Mouse (Mus musculus): ENCODE measurements around the gene Stard9. TPM values are rescaled to one million over a fixed set of nuclear protein-coding genes. Genes with fewer than 3 reads are reported as not detected.

Stard9 gene
- polyA plus RNA-seq, 1 experiment from 2014 or later = 4.2 TPM

- no peak overlapping the region for H3K27ac ChIP-seq (ENCODE audit: low read depth, low read length)
- no peak overlapping the region for H3K4me2 ChIP-seq (ENCODE audit: low read depth)
- 76% methylated on average over 5 of the region's 5 CpGs for WGBS
- H3K4me1 ChIP-seq (ENCODE audit: control insufficient read depth, insufficient read depth, low read length) = no peaks in the 10 kb centered on the region
- no peaks in the 10 kb centered on the region for H3K27me3 ChIP-seq (ENCODE audit: control insufficient read depth, insufficient read depth, low read length)
- DNase-seq (ENCODE audit: low spot score) (no peak), ATAC-seq (ENCODE audit: insufficient read depth, low FRiP score, low TSS enrichment) (no peak)
- no peaks in the 10 kb centered on the region for H3K9me3 ChIP-seq (ENCODE audit: control insufficient read depth, low read length)
- no peak overlapping the region for H3K4me3 ChIP-seq (ENCODE audit: low read depth, low read length)
- no peaks in the 10 kb centered on the region for H3K36me3 ChIP-seq (ENCODE audit: control insufficient read depth, insufficient read depth, low read length)
- H3K9ac ChIP-seq (ENCODE audit: low read length) = no peak overlapping the region
These were observed 73.8 kb downstream of the Stard9 start for GRCm38 (mm10) chr2:120702675-120703074.

GRCm38 (mm10) chr2:120707041-120707440 is 78.1 kb downstream of the Stard9 start:
- Histone ChIP-seq H3K27me3 (ENCODE audit: control insufficient read depth, insufficient read depth, low read length) (no peaks in the 10 kb centered on the region), H3K36me3 (ENCODE audit: control insufficient read depth, insufficient read depth, low read length) (no peaks in the 10 kb centered on the region), H3K4me3 (ENCODE audit: low read depth, low read length) (no peak overlapping the region), H3K9me3 (ENCODE audit: control insufficient read depth, low read length) (no peaks in the 10 kb centered on the region), H3K4me1 (ENCODE audit: control insufficient read depth, insufficient read depth, low read length) (no peaks in the 10 kb centered on the region), H3K4me2 (ENCODE audit: low read depth) (no peak overlapping the region), H3K27ac (ENCODE audit: low read depth, low read length) (no peak overlapping the region), H3K9ac (ENCODE audit: low read length) (no peak overlapping the region)
- DNase-seq (ENCODE audit: low spot score) (no peak), ATAC-seq (ENCODE audit: insufficient read depth, low FRiP score, low TSS enrichment) (no peak)

GRCm38 (mm10) chr2:120710154-120710553 is 81.2 kb downstream of the Stard9 start:
- ATAC-seq (ENCODE audit: insufficient read depth, low FRiP score, low TSS enrichment) = no peak
- WGBS = 94% methylated on average over 3 of the region's 3 CpGs

GRCm38 (mm10) chr2:120710948-120711347 is 82.0 kb downstream of the Stard9 start:
- no peak overlapping the region for H3K27ac ChIP-seq (ENCODE audit: low read depth, low read length)
- no peaks in the 10 kb centered on the region for H3K4me1 ChIP-seq (ENCODE audit: control insufficient read depth, insufficient read depth, low read length)
- ATAC-seq (ENCODE audit: insufficient read depth, low FRiP score, low TSS enrichment) (no peak), DNase-seq (ENCODE audit: low spot score) (no peak)
- H3K9me3 ChIP-seq (ENCODE audit: control insufficient read depth, low read length) = no peaks in the 10 kb centered on the region
- H3K4me3 ChIP-seq (ENCODE audit: low read depth, low read length) = no peak overlapping the region
- WGBS = 94% methylated on average over 3 of the region's 3 CpGs
- no peak overlapping the region for H3K4me2 ChIP-seq (ENCODE audit: low read depth)
- H3K9ac ChIP-seq (ENCODE audit: low read length) = no peak overlapping the region
- peaks cover 6% of the 10 kb centered on the region; the same call in 1 of the 2 replicates for H3K36me3 ChIP-seq (ENCODE audit: control insufficient read depth, insufficient read depth, low read length)
- H3K27me3 ChIP-seq (ENCODE audit: control insufficient read depth, insufficient read depth, low read length) = no peaks in the 10 kb centered on the region

More at GRCm38 (mm10) chr2:120710154-120710553, 81.2 kb downstream of the Stard9 start:
- Histone ChIP-seq H3K9me3 (ENCODE audit: control insufficient read depth, low read length) (no peaks in the 10 kb centered on the region), H3K36me3 (ENCODE audit: control insufficient read depth, insufficient read depth, low read length) (peaks cover 6% of the 10 kb centered on the region; the same call in 1 of the 2 replicates), H3K27ac (ENCODE audit: low read depth, low read length) (no peak overlapping the region), H3K4me1 (ENCODE audit: control insufficient read depth, insufficient read depth, low read length) (no peaks in the 10 kb centered on the region), H3K27me3 (ENCODE audit: control insufficient read depth, insufficient read depth, low read length) (no peaks in the 10 kb centered on the region), H3K4me2 (ENCODE audit: low read depth) (no peak overlapping the region), H3K9ac (ENCODE audit: low read length) (no peak overlapping the region), H3K4me3 (ENCODE audit: low read depth, low read length) (no peak overlapping the region)
- no peak for DNase-seq (ENCODE audit: low spot score)

- no peak overlapping the region for H3K9ac ChIP-seq (ENCODE audit: low read length)
- no peak for ATAC-seq (ENCODE audit: insufficient read depth, low FRiP score, low TSS enrichment)
- H3K4me3 ChIP-seq (ENCODE audit: low read depth, low read length) = no peak overlapping the region
- no peaks in the 10 kb centered on the region for H3K9me3 ChIP-seq (ENCODE audit: control insufficient read depth, low read length)
- WGBS = 90% methylated on average over 3 of the region's 3 CpGs
- no peak overlapping the region for H3K4me2 ChIP-seq (ENCODE audit: low read depth)
- peaks cover 6% of the 10 kb centered on the region; the same call in 1 of the 2 replicates for H3K36me3 ChIP-seq (ENCODE audit: control insufficient read depth, insufficient read depth, low read length)
- H3K27me3 ChIP-seq (ENCODE audit: control insufficient read depth, insufficient read depth, low read length) = no peaks in the 10 kb centered on the region
- no peak overlapping the region for H3K27ac ChIP-seq (ENCODE audit: low read depth, low read length)
- no peaks in the 10 kb centered on the region for H3K4me1 ChIP-seq (ENCODE audit: control insufficient read depth, insufficient read depth, low read length)
- DNase-seq (ENCODE audit: low spot score) = no peak
These were observed 84.5 kb downstream of the Stard9 start for GRCm38 (mm10) chr2:120713441-120713840.

GRCm38 (mm10) chr2:120718496-120718895 is 89.6 kb downstream of the Stard9 start:
- WGBS = 94% methylated on average over 8 of the region's 8 CpGs
- no peak overlapping the region for H3K27ac ChIP-seq (ENCODE audit: low read depth, low read length)
- ATAC-seq (ENCODE audit: insufficient read depth, low FRiP score, low TSS enrichment) (no peak), DNase-seq (ENCODE audit: low spot score) (no peak)
- H3K4me3 ChIP-seq (ENCODE audit: low read depth, low read length) = no peak overlapping the region
- H3K4me1 ChIP-seq (ENCODE audit: control insufficient read depth, insufficient read depth, low read length) = no peaks in the 10 kb centered on the region
- H3K9ac ChIP-seq (ENCODE audit: low read length) = no peak overlapping the region
- H3K36me3 ChIP-seq (ENCODE audit: control insufficient read depth, insufficient read depth, low read length) = peaks cover 12% of the 10 kb centered on the region
- H3K27me3 ChIP-seq (ENCODE audit: control insufficient read depth, insufficient read depth, low read length) = no peaks in the 10 kb centered on the region
- H3K9me3 ChIP-seq (ENCODE audit: control insufficient read depth, low read length) = no peaks in the 10 kb centered on the region
- no peak overlapping the region for H3K4me2 ChIP-seq (ENCODE audit: low read depth)

- H3K9ac ChIP-seq (ENCODE audit: low read length) = no peak overlapping the region
- no peaks in the 10 kb centered on the region for H3K9me3 ChIP-seq (ENCODE audit: control insufficient read depth, low read length)
- ATAC-seq (ENCODE audit: insufficient read depth, low FRiP score, low TSS enrichment) = no peak
- H3K27ac ChIP-seq (ENCODE audit: low read depth, low read length) = no peak overlapping the region
- no peak overlapping the region for H3K4me2 ChIP-seq (ENCODE audit: low read depth)
- DNase-seq (ENCODE audit: low spot score) = no peak
- H3K27me3 ChIP-seq (ENCODE audit: control insufficient read depth, insufficient read depth, low read length) = no peaks in the 10 kb centered on the region
- no peaks in the 10 kb centered on the region for H3K4me1 ChIP-seq (ENCODE audit: control insufficient read depth, insufficient read depth, low read length)
- H3K36me3 ChIP-seq (ENCODE audit: control insufficient read depth, insufficient read depth, low read length) = peaks cover 14% of the 10 kb centered on the region
- WGBS = 90% methylated on average over 6 of the region's 6 CpGs
- H3K4me3 ChIP-seq (ENCODE audit: low read depth, low read length) = no peak overlapping the region
These were observed 91.9 kb downstream of the Stard9 start for GRCm38 (mm10) chr2:120720821-120721220.

- no peak for DNase-seq (ENCODE audit: low spot score)
These were observed 93.0 kb downstream of the Stard9 start for GRCm38 (mm10) chr2:120721911-120722310.

GRCm38 (mm10) chr2:120722491-120722890 is 93.6 kb downstream of the Stard9 start:
- Histone ChIP-seq H3K4me1 (ENCODE audit: control insufficient read depth, insufficient read depth, low read length) (no peaks in the 10 kb centered on the region), H3K36me3 (ENCODE audit: control insufficient read depth, insufficient read depth, low read length) (peaks cover 22% of the 10 kb centered on the region), H3K27ac (ENCODE audit: low read depth, low read length) (no peak overlapping the region), H3K27me3 (ENCODE audit: control insufficient read depth, insufficient read depth, low read length) (no peaks in the 10 kb centered on the region), H3K4me3 (ENCODE audit: low read depth, low read length) (no peak overlapping the region), H3K9me3 (ENCODE audit: control insufficient read depth, low read length) (no peaks in the 10 kb centered on the region), H3K4me2 (ENCODE audit: low read depth) (no peak overlapping the region), H3K9ac (ENCODE audit: low read length) (no peak overlapping the region)
- DNase-seq (ENCODE audit: low spot score) = no peak
- no peak for ATAC-seq (ENCODE audit: insufficient read depth, low FRiP score, low TSS enrichment)
- 86% methylated on average over 8 of the region's 8 CpGs for WGBS

More at GRCm38 (mm10) chr2:120721911-120722310, 93.0 kb downstream of the Stard9 start:
- Histone ChIP-seq H3K36me3 (ENCODE audit: control insufficient read depth, insufficient read depth, low read length) (peaks cover 21% of the 10 kb centered on the region), H3K4me1 (ENCODE audit: control insufficient read depth, insufficient read depth, low read length) (no peaks in the 10 kb centered on the region), H3K9me3 (ENCODE audit: control insufficient read depth, low read length) (no peaks in the 10 kb centered on the region), H3K4me2 (ENCODE audit: low read depth) (no peak overlapping the region), H3K27me3 (ENCODE audit: control insufficient read depth, insufficient read depth, low read length) (no peaks in the 10 kb centered on the region), H3K9ac (ENCODE audit: low read length) (no peak overlapping the region), H3K27ac (ENCODE audit: low read depth, low read length) (no peak overlapping the region), H3K4me3 (ENCODE audit: low read depth, low read length) (no peak overlapping the region)
- ATAC-seq (ENCODE audit: insufficient read depth, low FRiP score, low TSS enrichment) = no peak
- WGBS = 91% methylated on average over 2 of the region's 2 CpGs
